Mouse (Mus musculus): ENCODE data around the gene Tmem174. TPM values are rescaled to one million over a fixed set of nuclear protein-coding genes. Genes with fewer than 3 reads are reported as not detected.

Gene Tmem174
- total RNA-seq (2023): not detected

DNA sequence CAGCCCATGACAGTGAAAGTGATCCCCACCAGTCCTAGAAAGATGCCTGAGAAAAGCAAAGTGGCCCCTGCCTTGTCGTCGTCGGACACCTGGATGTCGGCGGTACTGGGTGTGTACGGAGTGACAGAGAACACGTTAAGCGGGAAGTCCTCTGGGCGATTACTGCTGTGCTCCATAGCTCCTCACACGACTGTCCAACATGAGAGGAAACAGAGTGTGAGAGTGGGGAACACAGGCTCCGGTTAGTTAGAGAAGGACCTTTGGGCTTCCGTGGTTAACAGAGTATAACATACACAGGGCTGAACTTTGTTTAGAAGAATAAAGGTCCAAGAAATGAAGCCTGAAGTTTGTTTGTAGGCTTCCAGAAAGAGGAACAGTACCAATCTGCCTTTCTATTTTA, at the start of gene Tmem174:
Tmem174 (minus strand) TSS at position 266 of the 400 bp plus-strand sequence.

Other genes with a start within 250 kb of the Tmem174 start
- gene Gm10320, start 145.4 kb downstream of the Tmem174 start, total RNA-seq (2023): not detected
- not detected for gene Tmem171, start 57.4 kb upstream of the Tmem174 start, total RNA-seq (2023)
- gene Fcho2, start 178.0 kb upstream of the Tmem174 start, total RNA-seq (2023): 100 to 1,000 TPM; 167 to 191 TPM

All from monocyte, adult 59 days (primary cell).